Mouse (Mus musculus): Measurements from ENCODE around the gene Pnpla2. TPM values are rescaled to one million over a fixed set of nuclear protein-coding genes. Genes with fewer than 3 reads are reported as not detected.

The Pnpla2 gene
- total RNA-seq, 2 experiments from 2014 or later, result 351 to 430 TPM

- intact Hi-C loops (cut with DNase I), result no loop called here
- DNase-seq, result no peak
Measured at GRCm38 (mm10) chr7:141501820-141502555, 47.0 kb downstream of the Pnpla2 start.

- no peak for DNase-seq
- intact Hi-C loops (cut with DNase I), result no loop called here
Measured at GRCm38 (mm10) chr7:141502556-141502905, 47.5 kb downstream of the Pnpla2 start.

- intact Hi-C loops (cut with DNase I), result no loop called here
- DNase-seq, result no peak
Measured at GRCm38 (mm10) chr7:141506278-141506677, 51.3 kb downstream of the Pnpla2 start.

GRCm38 (mm10) chr7:141508160-141508559 is 53.2 kb downstream of the Pnpla2 start:
- intact Hi-C loops (cut with DNase I), result no loop called here
- no peak for DNase-seq

DNA sequence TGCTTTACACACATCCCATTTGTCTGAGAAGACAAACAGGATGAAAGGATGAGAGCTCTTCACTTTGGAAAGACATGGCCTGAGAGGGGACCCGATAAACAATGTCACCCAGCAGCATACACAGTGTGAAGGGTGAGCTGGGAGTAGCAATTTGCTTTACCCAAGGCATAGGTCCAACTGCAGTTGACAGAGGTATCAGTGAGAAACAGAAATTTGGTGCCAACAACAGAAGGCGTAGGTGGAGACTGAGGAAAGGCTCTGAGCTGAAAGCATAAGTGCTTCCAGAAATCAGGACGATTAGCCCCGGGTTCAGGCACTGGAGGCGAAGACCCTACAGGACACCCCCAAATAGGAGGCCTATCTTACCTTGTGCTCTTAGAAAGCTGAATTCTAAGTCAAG is 55.2 kb downstream of the Pnpla2 start:
- intact Hi-C loops (cut with DNase I), result no loop called here
- no peak for DNase-seq

Other genes starting within 250 kb of the Pnpla2 start
- not detected for gene Lmntd2, start 241.1 kb upstream of the Pnpla2 start, total RNA-seq (2021)
- 1 to 10 TPM; 1.2 to 1.5 TPM for gene Rassf7, start 239.3 kb upstream of the Pnpla2 start, total RNA-seq (2021)
- gene Phrf1, start 226.4 kb upstream of the Pnpla2 start, total RNA-seq (2021), result 10 to 100 TPM; 43.4 to 44.3 TPM
- gene Irf7, start 188.7 kb upstream of the Pnpla2 start, total RNA-seq (2021), result 1 to 10 TPM; 1.6 to 1.7 TPM
- not detected for gene Cdhr5, start 178.4 kb upstream of the Pnpla2 start, total RNA-seq (2021)
- gene Sct, start 176.1 kb upstream of the Pnpla2 start, total RNA-seq (2021), result not detected
- gene Drd4, start 163.2 kb upstream of the Pnpla2 start, total RNA-seq (2021), result not detected
- gene Deaf1, start 127.5 kb upstream of the Pnpla2 start, total RNA-seq (2021), result 10 to 100 TPM; 20.0 to 22.1 TPM
- 10 to 100 TPM; 13.6 to 16.1 TPM for gene Tmem80, start 127.5 kb upstream of the Pnpla2 start, total RNA-seq (2021)
- 1 to 10 TPM; 2.7 to 3.0 TPM for gene Eps8l2, start 116.3 kb upstream of the Pnpla2 start, total RNA-seq (2021)
- gene Taldo1, start 63.0 kb upstream of the Pnpla2 start, total RNA-seq (2021), result 100 to 1,000 TPM; 125 to 126 TPM
- gene Gatd1, start 41.1 kb upstream of the Pnpla2 start, total RNA-seq (2021), result 10 to 100 TPM; 12.5 to 13.3 TPM
- 1 to 10 TPM; 1.5 to 1.7 TPM for gene Cend1, start 25.7 kb upstream of the Pnpla2 start, total RNA-seq (2021)
- gene Slc25a22, start 17.3 kb upstream of the Pnpla2 start, total RNA-seq (2021), result 10 to 100 TPM; 65.5 to 67.6 TPM
- 1 to 10 TPM; 1.1 to 1.2 TPM for gene Pidd1, start 11.2 kb upstream of the Pnpla2 start, total RNA-seq (2021)
- 100 to 1,000 TPM; 876 to 946 TPM for gene Rplp2, start 7.8 kb upstream of the Pnpla2 start, total RNA-seq (2021)
- 10 to 100 TPM; 25.2 to 27.9 TPM for gene Cracr2b, start 5.9 kb downstream of the Pnpla2 start, total RNA-seq (2021)
- 100 to 1,000 TPM; 258 to 268 TPM for gene Cd151, start 12.2 kb downstream of the Pnpla2 start, total RNA-seq (2021)
- 10 to 100 TPM; 69.8 to 71.4 TPM for gene Polr2l, start 19.9 kb downstream of the Pnpla2 start, total RNA-seq (2021)
- 10 to 100 TPM; 24.0 to 31.2 TPM for gene Tspan4, start 20.0 kb downstream of the Pnpla2 start, total RNA-seq (2021)
- 10 to 100 TPM; 42.6 to 42.8 TPM for gene Chid1, start 84.7 kb downstream of the Pnpla2 start, total RNA-seq (2021)
- gene Ap2a2, start 107.0 kb downstream of the Pnpla2 start, total RNA-seq (2021), result 10 to 100 TPM; 51.4 to 52.2 TPM
- gene Muc6, start 200.1 kb downstream of the Pnpla2 start, total RNA-seq (2021), result not detected
- under 1 TPM; 0.10 to 0.26 TPM for gene Muc2, start 235.1 kb downstream of the Pnpla2 start, total RNA-seq (2021)

Measured in heart, postnatal 14 days (tissue).